In genomic region chr12:56402137-56402536, GRCm38 (mm10) we compare ENCODE assay signal across 18 mouse cellular contexts.
"Had no signal": no experiment of that assay in that cellular context is flagged by ENCODE, and none has a peak within 500 bp of the region (broad histone marks: within the 10 kb centered on the region; RNA-seq: fewer than 3 reads in every experiment).

No protein-coding gene starts in this region.

- H3K9ac ChIP-seq: liver, embryonic 14.5 days; lung, embryonic 14.5 days; midbrain, embryonic 13.5 days; midbrain, embryonic 15.5 days; neural tube, embryonic 13.5 days; neural tube, embryonic 15.5 days had no signal

- ATAC-seq: midbrain, embryonic 13.5 days; midbrain, embryonic 15.5 days had no signal

- H3K4me2 ChIP-seq: lung, embryonic 14.5 days; midbrain, embryonic 13.5 days; midbrain, embryonic 15.5 days; neural tube, embryonic 13.5 days; neural tube, embryonic 15.5 days had no signal

- H3K4me1 ChIP-seq: midbrain, embryonic 13.5 days; midbrain, embryonic 15.5 days; neural tube, embryonic 15.5 days had no signal

- H3K36me3 ChIP-seq: midbrain, embryonic 10.5 days; midbrain, embryonic 13.5 days; midbrain, embryonic 15.5 days; neural tube, embryonic 13.5 days; neural tube, embryonic 15.5 days had no signal

- H3K27me3 ChIP-seq: neural tube, embryonic 13.5 days; neural tube, embryonic 15.5 days had no signal

- DNase-seq: lung, adult 18-20 months; lung, embryonic 14.5 days; lung, postnatal 10 days; lung, postnatal 4 days; right cerebral cortex, adult 18-20 months; right cerebral cortex, postnatal 25 days; right cerebral cortex, postnatal 4 days; spleen, adult 18-20 months; thymus, adult 18-20 months; thymus, postnatal 14 days; thymus, postnatal 36 days had no signal

- H3K4me3 ChIP-seq: midbrain, embryonic 10.5 days; midbrain, embryonic 13.5 days; midbrain, embryonic 15.5 days; myocyte; neural tube, embryonic 13.5 days; neural tube, embryonic 15.5 days had no signal

- H3K9me3 ChIP-seq: midbrain, embryonic 10.5 days; midbrain, embryonic 15.5 days; neural tube, embryonic 13.5 days; neural tube, embryonic 15.5 days had no signal

- H3K27ac ChIP-seq: liver, embryonic 14.5 days; midbrain, embryonic 10.5 days; midbrain, embryonic 13.5 days; midbrain, embryonic 15.5 days; neural tube, embryonic 13.5 days; neural tube, embryonic 15.5 days had no signal
